Mouse (Mus musculus) lung, postnatal 0 days (tissue): ENCODE measurements around the gene Gm8127. TPM values are rescaled to one million over a fixed set of nuclear protein-coding genes. Genes with fewer than 3 reads are reported as not detected.

Experiments used
- polyA plus RNA-seq: library from polyadenylated mRNA; unstranded; fragments of >200 nt; fragmentation: Nextera tagmentation; extraction: Ambion mirVana; gene quantifications from 2 replicates; pipeline ENCODE4 v1.2.1, GENCODE M21; 2015

Gm8127 gene
- polyA plus RNA-seq, 1 experiment from 2014 or later, result not detected

Other genes with a start within 250 kb of the Gm8127 start
- gene Gm8094, start 217.2 kb downstream of the Gm8127 start, polyA plus RNA-seq, result not detected in 2 replicates
- gene Gm8104, start 193.2 kb downstream of the Gm8127 start, polyA plus RNA-seq, result not detected in 2 replicates
- gene Gm7233, start 114.0 kb downstream of the Gm8127 start, polyA plus RNA-seq, result not detected in 2 replicates
- gene Gm8122, start 58.5 kb downstream of the Gm8127 start, polyA plus RNA-seq, result not detected in 2 replicates
- not detected in 2 replicates for gene Gm8126, start 35.2 kb downstream of the Gm8127 start, polyA plus RNA-seq
- gene Gm9732, start 18.8 kb downstream of the Gm8127 start, polyA plus RNA-seq, result not detected in 2 replicates
- gene 1700001F09Rik, start 54.0 kb upstream of the Gm8127 start, polyA plus RNA-seq, result not detected in 2 replicates
- not detected in 2 replicates for gene Gm8138, start 122.5 kb upstream of the Gm8127 start, polyA plus RNA-seq
- not detected in 2 replicates for gene Gm5799, start 249.7 kb upstream of the Gm8127 start, polyA plus RNA-seq